Mouse (Mus musculus) ES-E14 (cell line): Measurements from ENCODE around the gene Elf4.

ENCODE experiments used
- HCFC1 ChIP-seq: IDR thresholded peaks from 2 replicates; pipeline ENCODE4 v1.6.1; 2012; ENCODE audit warnings: low read length, inconsistent platforms, borderline replicate concordance; ENCODE audit not compliant: insufficient read depth
- MAFK ChIP-seq: IDR thresholded peaks from 2 replicates; pipeline ENCODE4 v1.6.1; 2014; ENCODE audit warnings: mild to moderate bottlenecking, low read depth, low read length, inconsistent platforms; ENCODE audit not compliant: insufficient read depth
- ZNF384 ChIP-seq: IDR thresholded peaks from 2 replicates; pipeline ENCODE4 v1.6.1; 2012; ENCODE audit warnings: low read depth, low read length, inconsistent platforms

- TF ChIP-seq HCFC1 (no peak), MAFK (no peak), ZNF384 (no peak)
Measured at GRCm38 (mm10) chrX:48452931-48453673, 9.8 kb downstream of the Elf4 start.
